Mouse (Mus musculus): Measurements from ENCODE around the gene Apol10a. TPM values are rescaled to one million over a fixed set of nuclear protein-coding genes. Genes with fewer than 3 reads are reported as not detected.

The Apol10a gene
- not detected for polyA plus RNA-seq (2017; shearing (Covaris generic))

GRCm38 (mm10) chr15:77476693-77477092 is at the start of gene Apol10a:
Apol10a (plus strand) TSS chr15:77477047.

GRCm38 (mm10) chr15:77447392-77447791 is 29.5 kb upstream of the Apol10a start, which contains the start of gene Apol7b:
Apol7b (minus strand) TSS chr15:77447492.

GRCm38 (mm10) chr15:77507966-77508365 is 31.1 kb downstream of the Apol10a start, which contains the start of gene Apol11a:
Apol11a (plus strand) TSS chr15:77508271.

GRCm38 (mm10) chr15:77533216-77533615 is 56.4 kb downstream of the Apol10a start, which contains the start of gene Apol7c:
Apol7c (minus strand) TSS chr15:77533316.

Other genes with a start within 250 kb of the Apol10a start
- gene Rbfox2, start 170.0 kb upstream of the Apol10a start, polyA plus RNA-seq (2017; shearing (Covaris generic)), result not detected
- gene Apol7a, start 77.9 kb upstream of the Apol10a start, polyA plus RNA-seq (2017; shearing (Covaris generic)), result not detected
- gene Apol9a, start 65.9 kb upstream of the Apol10a start, polyA plus RNA-seq (2017; shearing (Covaris generic)), result 0.61 TPM
- gene Apol7b, start 29.6 kb upstream of the Apol10a start, polyA plus RNA-seq (2017; shearing (Covaris generic)), result 0.57 TPM
- gene Apol11a, start 31.2 kb downstream of the Apol10a start, polyA plus RNA-seq (2017; shearing (Covaris generic)), result not detected
- not detected for gene Apol7c, start 56.3 kb downstream of the Apol10a start, polyA plus RNA-seq (2017; shearing (Covaris generic))
- not detected for gene 1700025B11Rik, start 84.8 kb downstream of the Apol10a start, polyA plus RNA-seq (2017; shearing (Covaris generic))
- gene Apol10b, start 119.1 kb downstream of the Apol10a start, polyA plus RNA-seq (2017; shearing (Covaris generic)), result 0.63 TPM
- not detected for gene Gm36245, start 122.2 kb downstream of the Apol10a start, polyA plus RNA-seq (2017; shearing (Covaris generic))
- gene Apol11b, start 166.2 kb downstream of the Apol10a start, polyA plus RNA-seq (2017; shearing (Covaris generic)), result not detected
- gene Apol7e, start 221.8 kb downstream of the Apol10a start, polyA plus RNA-seq (2017; shearing (Covaris generic)), result 142 TPM

Measured in naive thymus-derived CD4-positive, alpha-beta T cell, adult 5 months (primary cell).